Mouse (Mus musculus) spleen, adult 2 months (tissue): ENCODE measurements around the gene BC024978. TPM values are rescaled to one million over a fixed set of nuclear protein-coding genes. Genes with fewer than 3 reads are reported as not detected.

Experiments used
- DNase-seq, 2 experiments: peaks; one replicate each; pipeline versions ENCODE4 v3.0.0 to v3.0.0-alpha.2; 2012 to 2021; ENCODE audit warnings: low spot score in 2 of 2, low read depth in 1 of 2
- H3K27ac ChIP-seq: fragments of 200-500 bp; 2 replicates; pipeline ENCODE4 v1.5.1; 2012; ENCODE audit warnings: low read length, inconsistent platforms; ENCODE audit not compliant: insufficient read depth
- H3K27me3 ChIP-seq: fragments of 200-500 bp; 2 replicates; pipeline ENCODE4 v1.6.1; 2012; ENCODE audit warnings: mild to moderate bottlenecking, moderate library complexity, low read length, inconsistent platforms; ENCODE audit not compliant: control insufficient read depth, insufficient read depth
- H3K36me3 ChIP-seq: fragments of 200-500 bp; 2 replicates; pipeline ENCODE4 v1.6.1; 2012; ENCODE audit warnings: mild to moderate bottlenecking, low read length, inconsistent platforms; ENCODE audit not compliant: control insufficient read depth, insufficient read depth
- H3K4me1 ChIP-seq: fragments of 200-500 bp; 2 replicates; pipeline ENCODE4 v1.6.1; 2011; ENCODE audit warnings: inconsistent platforms; ENCODE audit not compliant: control insufficient read depth, insufficient read depth, insufficient read length
- H3K4me3 ChIP-seq: fragments of 200-500 bp; 2 replicates; pipeline ENCODE4 v1.5.1; 2011; ENCODE audit warnings: mild to moderate bottlenecking, inconsistent platforms; ENCODE audit not compliant: insufficient read depth, insufficient read length; ENCODE audit errors: extremely low read depth
- CTCF ChIP-seq: fragments of 200-500 bp; IDR thresholded peaks from 2 replicates; pipeline ENCODE4 v1.5.1; 2011; ENCODE audit warnings: mild to moderate bottlenecking, inconsistent platforms; ENCODE audit not compliant: insufficient read depth, insufficient read length, insufficient replicate concordance; ENCODE audit errors: extremely low read depth
- POLR2A ChIP-seq: fragments of 200-500 bp; IDR thresholded peaks from 2 replicates; pipeline ENCODE4 v1.6.1; 2011; ENCODE audit warnings: low read depth, low read length, inconsistent platforms
- WGBS: fragments of 180-500 bp; shearing (Covaris S2); methylation state at CpG from one replicate; pipeline ENCODE4 v1.1.7; 2018; 5-methylcytosine and 5-hydroxymethylcytosine counted together
- polyA plus RNA-seq: library from polyadenylated mRNA; depleted of rRNA; stranded (reverse); fragments of >200 nt; gene quantifications from 2 replicates; pipeline ENCODE4 v1.2.3, GENCODE M21; 2012

Gene BC024978
- polyA plus RNA-seq, 1 experiment, result 9.5 TPM

DNA sequence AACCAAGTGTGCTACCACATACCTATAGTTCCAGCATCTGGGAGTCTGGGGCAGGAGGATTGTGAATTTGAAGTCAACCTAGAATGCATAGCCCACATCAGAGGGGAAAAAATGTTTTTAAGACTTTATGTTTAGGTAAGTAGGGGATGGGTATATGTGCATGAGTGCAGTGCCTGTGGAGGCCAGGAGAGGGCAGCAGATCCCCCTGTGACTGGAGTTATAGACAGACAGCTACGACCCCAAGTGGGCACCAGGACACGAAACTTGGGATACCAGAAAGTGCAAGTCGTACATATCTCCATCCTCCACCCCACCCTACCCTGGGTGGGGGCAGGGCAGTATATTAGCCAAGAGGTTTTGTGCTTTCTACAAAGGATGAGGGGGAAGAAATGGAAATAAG, 10.6 kb upstream of the BC024978 start:
- TF ChIP-seq POLR2A (no peak), CTCF (peak; percentile 65; the same call in 1 of the 2 replicates)
- H3K36me3 ChIP-seq, result peaks cover 35% of the 10 kb centered on the region
- no peak for DNase-seq
- H3K27ac ChIP-seq, result no peak overlapping the region
- 70% methylated on average over 3 of the region's 3 CpGs for WGBS
- no peaks in the 10 kb centered on the region for H3K27me3 ChIP-seq
- no peaks in the 10 kb centered on the region for H3K4me1 ChIP-seq
- no peak overlapping the region for H3K4me3 ChIP-seq

DNA sequence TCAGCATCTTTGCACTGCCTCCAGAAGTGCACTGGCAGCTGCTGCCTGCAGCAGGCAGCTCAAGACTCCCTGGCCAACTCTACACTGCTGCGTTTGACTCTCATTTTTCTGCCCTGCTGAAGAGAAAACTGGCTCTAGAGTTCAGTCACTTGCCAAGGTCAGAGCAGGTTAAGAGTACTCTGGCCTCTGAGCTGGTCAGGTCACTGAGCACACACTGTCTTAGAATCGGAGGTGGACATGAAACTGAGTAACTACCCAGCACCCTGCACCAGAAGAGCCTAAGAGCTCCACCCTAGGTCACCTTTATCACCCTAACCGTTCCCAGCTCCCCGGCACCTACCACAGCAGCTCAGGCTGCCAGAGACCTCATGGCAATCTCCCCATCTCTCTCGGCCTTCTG, 9.6 kb upstream of the BC024978 start:
- no peaks in the 10 kb centered on the region for H3K4me1 ChIP-seq
- no peak for TF ChIP-seq POLR2A
- TF ChIP-seq CTCF, result no peak
- no peak overlapping the region for H3K27ac ChIP-seq
- H3K4me3 ChIP-seq, result no peak overlapping the region
- 91% methylated on average over 5 of the region's 5 CpGs for WGBS
- DNase-seq, result no peak
- no peaks in the 10 kb centered on the region for H3K27me3 ChIP-seq
- peaks cover 42% of the 10 kb centered on the region for H3K36me3 ChIP-seq

DNA sequence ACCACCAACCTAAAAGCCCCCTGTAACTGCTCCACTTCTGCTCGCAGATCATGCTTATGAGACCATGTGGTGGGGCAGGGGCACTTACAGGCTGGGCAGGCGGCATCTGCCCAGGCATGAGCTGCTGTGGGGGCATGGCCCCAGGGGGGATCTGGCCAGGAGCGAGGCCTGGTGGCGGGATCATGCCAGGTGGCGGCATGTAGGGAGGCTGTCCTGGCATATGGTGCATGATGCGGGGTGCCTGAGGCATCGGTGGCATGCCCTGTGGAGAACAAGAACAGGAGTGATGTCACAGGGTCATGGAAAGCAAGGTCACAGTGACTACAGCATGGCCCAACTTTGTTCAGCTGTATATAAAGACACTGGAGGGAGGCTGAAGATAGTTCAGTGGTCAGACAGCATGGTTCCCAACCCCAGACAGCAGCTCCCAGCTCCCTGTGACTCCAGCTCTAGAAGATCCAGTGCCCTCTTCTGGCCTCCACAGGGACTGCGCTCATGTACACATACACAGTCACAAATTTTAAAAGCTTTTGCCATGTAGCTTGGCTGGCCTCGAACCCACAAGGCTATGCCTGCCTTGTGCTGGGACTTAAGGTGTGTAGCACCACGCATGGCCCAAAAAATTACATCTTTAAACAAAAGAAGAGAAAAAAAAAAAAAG, 6.2 kb upstream of the BC024978 start:
- H3K27ac ChIP-seq, result no peak overlapping the region
- no peak overlapping the region for H3K4me3 ChIP-seq
- TF ChIP-seq POLR2A (no peak), CTCF (no peak)
- peaks cover 49% of the 10 kb centered on the region for H3K36me3 ChIP-seq
- no peaks in the 10 kb centered on the region for H3K4me1 ChIP-seq
- no peaks in the 10 kb centered on the region for H3K27me3 ChIP-seq
- no peak for DNase-seq
- 96% methylated on average over 10 of the region's 10 CpGs for WGBS

DNA sequence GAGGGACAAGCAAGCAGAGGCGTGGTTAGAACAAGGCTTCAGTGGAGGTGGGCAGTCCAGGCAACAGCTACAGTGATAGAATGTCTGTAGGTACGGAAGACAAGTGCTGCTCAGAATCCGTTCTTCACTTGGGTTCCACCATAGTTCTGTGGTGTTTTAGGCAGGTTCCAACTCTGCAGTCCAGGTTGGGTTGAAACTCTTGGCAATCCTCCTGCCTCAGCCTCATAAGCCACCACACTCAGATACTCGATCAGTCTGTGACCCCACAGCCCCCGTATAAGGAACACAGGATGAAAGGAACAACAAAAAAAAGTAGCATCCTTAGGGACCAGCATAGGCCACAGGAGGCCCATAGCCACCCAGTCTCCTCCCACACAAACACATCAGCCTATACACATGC, 3.1 kb upstream of the BC024978 start:
- Histone ChIP-seq H3K4me3 (no peak overlapping the region), H3K4me1 (peaks cover 5% of the 10 kb centered on the region; the same call in 1 of the 2 replicates), H3K27me3 (no peaks in the 10 kb centered on the region), H3K36me3 (peaks cover 37% of the 10 kb centered on the region), H3K27ac (no peak overlapping the region)
- TF ChIP-seq POLR2A (no peak), CTCF (no peak)
- WGBS, result 91% methylated on average over 5 of the region's 5 CpGs
- no peak for DNase-seq

DNA sequence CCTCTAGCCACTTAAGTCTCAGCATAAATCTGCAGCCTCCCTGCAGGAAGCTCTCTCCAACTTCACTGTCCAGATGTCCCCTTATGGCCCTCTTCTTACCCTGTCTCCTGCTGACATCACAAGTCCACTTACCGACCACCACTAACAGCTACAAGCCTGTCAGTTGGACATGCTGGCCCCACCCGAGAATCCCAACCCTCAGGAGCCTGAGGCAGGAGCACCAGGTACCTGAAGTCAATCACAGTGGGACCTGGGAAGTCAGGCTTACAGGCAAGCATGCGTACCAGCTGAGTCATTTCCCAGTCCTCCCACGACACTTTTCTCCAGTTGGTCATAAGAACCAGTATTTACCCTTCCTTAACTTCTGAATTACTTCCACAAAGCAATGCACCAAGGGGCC, 1.9 kb upstream of the BC024978 start:
- Histone ChIP-seq H3K36me3 (peaks cover 27% of the 10 kb centered on the region), H3K27ac (no peak overlapping the region), H3K27me3 (no peaks in the 10 kb centered on the region), H3K4me1 (peaks cover 5% of the 10 kb centered on the region; the same call in 1 of the 2 replicates), H3K4me3 (no peak overlapping the region)
- WGBS, result 75% methylated on average over 4 of the region's 4 CpGs
- DNase-seq, result no peak
- TF ChIP-seq CTCF (no peak), POLR2A (no peak)

DNA sequence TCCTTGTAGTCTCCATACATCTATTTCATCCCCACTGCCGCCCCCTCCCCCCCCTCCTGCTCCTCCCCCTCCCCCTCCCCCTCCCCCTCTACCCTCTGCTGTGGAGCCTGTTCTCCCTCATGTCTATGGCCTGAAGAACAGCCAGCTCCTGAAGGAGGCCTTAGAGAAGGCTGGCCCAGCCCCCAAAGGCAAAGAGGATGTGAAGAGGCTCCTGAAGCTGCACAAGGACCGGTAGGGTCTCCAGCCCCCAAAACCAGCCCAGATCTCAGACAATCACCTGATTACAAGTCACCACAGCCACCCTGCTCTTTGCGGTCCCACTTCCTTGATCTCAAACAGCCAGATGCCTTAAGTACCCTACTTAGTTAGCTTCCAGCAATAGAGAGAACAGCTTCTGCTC, 1.6 kb downstream of the BC024978 start:
- TF ChIP-seq CTCF (no peak), POLR2A (no peak)
- no peaks in the 10 kb centered on the region for H3K27me3 ChIP-seq
- 88% methylated on average over 3 of the region's 3 CpGs for WGBS
- no peak overlapping the region for H3K4me3 ChIP-seq
- peak overlapping the region; percentile 19; the same call in 1 of the 2 replicates for H3K27ac ChIP-seq
- H3K36me3 ChIP-seq, result peaks cover 9% of the 10 kb centered on the region
- DNase-seq, result no peak
- H3K4me1 ChIP-seq, result peaks cover 5% of the 10 kb centered on the region; the same call in 1 of the 2 replicates

DNA sequence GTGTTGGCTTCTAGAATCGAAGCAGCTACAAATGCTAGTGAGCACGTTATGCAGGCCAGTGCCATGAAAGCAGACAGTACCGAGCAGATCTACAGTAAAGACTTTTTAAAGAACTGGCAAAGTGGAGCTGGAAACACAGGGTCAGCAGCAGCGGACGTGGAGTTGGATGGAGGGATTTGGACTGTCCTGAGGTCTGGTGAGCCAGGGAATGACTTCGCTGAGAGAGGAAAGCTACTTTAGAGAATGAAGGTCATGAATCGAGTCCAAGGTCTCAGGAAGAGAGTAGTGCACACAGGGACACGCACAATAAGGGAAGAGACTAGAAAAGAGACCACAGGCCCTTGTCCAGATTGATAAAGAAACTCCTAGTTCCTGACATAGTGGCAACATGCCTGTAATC, 2.1 kb downstream of the BC024978 start:
- Histone ChIP-seq H3K4me3 (no peak overlapping the region), H3K36me3 (peaks cover 7% of the 10 kb centered on the region), H3K4me1 (peaks cover 5% of the 10 kb centered on the region; the same call in 1 of the 2 replicates), H3K27ac (peak overlapping the region; percentile 19; the same call in 1 of the 2 replicates), H3K27me3 (no peaks in the 10 kb centered on the region)
- no peak for TF ChIP-seq CTCF
- no peak for TF ChIP-seq POLR2A
- WGBS, result 90% methylated on average over 8 of the region's 8 CpGs
- DNase-seq, result no peak
